Comparison of ENCODE assay signal across 8 mouse cellular contexts in the genomic region with DNA sequence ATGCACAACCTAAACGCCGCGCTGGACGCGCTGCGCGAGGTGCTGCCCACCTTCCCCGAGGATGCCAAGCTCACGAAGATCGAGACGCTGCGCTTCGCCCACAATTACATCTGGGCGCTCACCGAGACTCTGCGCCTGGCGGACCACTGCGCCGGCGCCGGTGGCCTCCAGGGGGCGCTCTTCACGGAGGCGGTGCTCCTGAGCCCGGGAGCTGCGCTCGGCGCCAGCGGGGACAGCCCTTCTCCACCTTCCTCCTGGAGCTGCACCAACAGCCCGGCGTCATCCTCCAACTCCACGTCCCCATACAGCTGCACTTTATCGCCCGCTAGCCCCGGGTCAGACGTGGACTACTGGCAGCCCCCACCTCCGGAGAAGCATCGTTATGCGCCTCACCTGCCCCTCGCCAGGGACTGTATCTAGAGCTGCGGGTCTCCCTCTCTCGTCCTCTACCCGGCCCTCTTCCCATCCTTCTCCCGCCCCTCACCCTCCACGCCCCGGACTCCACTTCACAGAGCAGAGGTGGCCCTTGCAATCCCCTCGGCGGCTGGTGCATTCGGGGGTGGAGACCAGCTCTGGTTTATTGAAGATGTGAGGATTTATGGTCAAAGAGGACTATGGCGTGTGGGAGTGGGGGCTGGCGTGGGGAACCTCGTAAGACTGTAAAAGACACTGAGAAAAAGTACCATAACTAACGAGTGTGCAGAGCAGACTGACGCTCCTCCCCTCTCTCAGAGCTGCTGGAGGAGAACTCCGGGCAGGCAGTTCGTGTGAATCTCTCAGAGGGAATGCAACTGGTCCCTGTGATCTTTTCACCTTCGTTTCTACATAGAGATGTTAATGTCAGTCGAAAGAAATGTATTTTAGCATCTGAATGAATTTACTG. TPM values are rescaled to one million over a fixed set of nuclear protein-coding genes. Genes with fewer than 3 reads are reported as not detected.
DNase-seq lines count a peak whose midpoint lies in the region; ATAC-seq lines count a peak whose summit lies in the region.

No protein-coding gene starts in this region.

- H3K4me3 ChIP-seq in intestine, embryonic 14.5 days (ENCODE audit: low read depth, low read length) = peak overlapping the region; percentile 23
- peak overlapping the region; percentile 64 for H3K4me3 ChIP-seq in midbrain, embryonic 10.5 days

- intact Hi-C loops in left cerebral cortex, postnatal 4 days (cut with DNase I) = loop anchor here (5.0 kb wide), 1 partner anchor 123 kb away; no protein-coding TSS in a partner anchor

- H3K9ac ChIP-seq in intestine, embryonic 14.5 days (ENCODE audit: low read length) = no peak overlapping the region

- WGBS in intestine, embryonic 14.5 days = under 1% methylated on average over 56 of the region's 58 CpGs
- under 1% methylated on average over 56 of the region's 58 CpGs for WGBS in midbrain, embryonic 10.5 days

- no peaks in the 10 kb centered on the region for H3K9me3 ChIP-seq in intestine, embryonic 14.5 days (ENCODE audit: control insufficient read depth, low read length)
- H3K9me3 ChIP-seq in midbrain, embryonic 10.5 days (replicated peaks) = no peaks in the 10 kb centered on the region

- H3K36me3 ChIP-seq in intestine, embryonic 14.5 days (ENCODE audit: control insufficient read depth, insufficient read depth, low read length) = no peaks in the 10 kb centered on the region
- no peaks in the 10 kb centered on the region for H3K36me3 ChIP-seq in midbrain, embryonic 10.5 days

- peaks cover 97% of the 10 kb centered on the region for H3K27me3 ChIP-seq in intestine, embryonic 14.5 days (replicated peaks; ENCODE audit: control insufficient read depth, insufficient read depth, low read length)
- peaks cover 100% of the 10 kb centered on the region for H3K27me3 ChIP-seq in midbrain, embryonic 10.5 days (ENCODE audit: low read depth, poor library complexity, severe bottlenecking)

- ATAC-seq in intestine, embryonic 14.5 days (replicated peaks; ENCODE audit: low FRiP score, low TSS enrichment, low read depth) = peak; percentile 85

- peak overlapping the region; percentile 51 for H3K4me2 ChIP-seq in intestine, embryonic 14.5 days (ENCODE audit: low read length)

- no peak overlapping the region for H3K27ac ChIP-seq in intestine, embryonic 14.5 days (ENCODE audit: low read depth)
- H3K27ac ChIP-seq in midbrain, embryonic 10.5 days (replicated peaks) = peak overlapping the region; percentile 89

- peaks cover 15% of the 10 kb centered on the region for H3K4me1 ChIP-seq in intestine, embryonic 14.5 days (replicated peaks; ENCODE audit: control insufficient read depth, insufficient read depth, low read length)
- peaks cover 63% of the 10 kb centered on the region for H3K4me1 ChIP-seq in midbrain, embryonic 10.5 days

- DNase-seq in adrenal gland, adult 2 months = peak; percentile 76
- peak; percentile 53 to 82 for DNase-seq in cerebellum, postnatal 4 days (ENCODE audit: low spot score in 2 of 2)
- DNase-seq in gastrocnemius, adult 8-10 months (ENCODE audit: low spot score in 2 of 2) = peak; percentile 24 to 58
- DNase-seq in intestine, embryonic 14.5 days (ENCODE audit: low spot score) = peak; percentile 88
- peak; percentile 80 for DNase-seq in left cerebral cortex, postnatal 4 days
- DNase-seq in midbrain, embryonic 10.5 days (ENCODE audit: low spot score) = peak; percentile 87
- peak; percentile 29 for DNase-seq in skeletal muscle tissue, adult 2 months (ENCODE audit: low read depth, low spot score)
- DNase-seq in yolk sac, embryonic 10.5 days (ENCODE audit: low spot score) = no peak

RNA-seq across cellular contexts. Expression of gene Neurog2, which starts 1.4 kb away (rescaled TPM):
- total RNA-seq in adrenal gland, adult 2 months (2021) = not detected
- polyA plus RNA-seq in adrenal gland, adult 2 months (2012; rRNA removed) = not detected in 2 replicates
- not detected for total RNA-seq in gastrocnemius, adult 8-10 months (2022)
- not detected in 2 replicates for polyA plus RNA-seq in intestine, embryonic 14.5 days (2014; fragmentation: Nextera tagmentation; extraction: Ambion mirVana)
- under 1 TPM; 0.38 to 0.40 TPM for total RNA-seq in left cerebral cortex, postnatal 4 days (2021)
- 26.5 and 47.5 TPM in 2 replicates for polyA plus RNA-seq in midbrain, embryonic 10.5 days (2016; fragmentation: Nextera tagmentation; extraction: Ambion mirVana)
